Mouse (Mus musculus) olfactory bulb, adult 2 months (tissue): ENCODE data around the gene Slc1a1. TPM values are rescaled to one million over a fixed set of nuclear protein-coding genes. Genes with fewer than 3 reads are reported as not detected.

Experiments used
- H3K27ac ChIP-seq: fragments of 200-500 bp; 2 replicates; pipeline ENCODE4 v1.5.1; 2012; ENCODE audit warnings: low read depth, low read length; ENCODE audit not compliant: insufficient read depth
- H3K4me1 ChIP-seq: fragments of 200-500 bp; 2 replicates; pipeline ENCODE4 v1.6.1; 2012; ENCODE audit warnings: low read length; ENCODE audit not compliant: control insufficient read depth, insufficient read depth
- H3K4me3 ChIP-seq: fragments of 200-500 bp; 2 replicates; pipeline ENCODE4 v1.5.1; 2012; ENCODE audit warnings: mild to moderate bottlenecking, low read depth, low read length, moderate library complexity; ENCODE audit not compliant: insufficient read depth
- CTCF ChIP-seq: fragments of 200-500 bp; IDR thresholded peaks from 2 replicates; pipeline ENCODE4 v1.5.1; 2012; ENCODE audit warnings: low read depth, mild to moderate bottlenecking, low read length, moderate library complexity; ENCODE audit not compliant: insufficient read depth
- POLR2A ChIP-seq: fragments of 200-500 bp; IDR thresholded peaks from 2 replicates; pipeline ENCODE4 v1.6.1; 2012; ENCODE audit warnings: mild to moderate bottlenecking, low read depth, low read length, moderate library complexity; ENCODE audit not compliant: insufficient read depth
- WGBS: fragments of 180-500 bp; shearing (Covaris S2); methylation state at CpG from one replicate; pipeline ENCODE4 v1.1.7; 2018; 5-methylcytosine and 5-hydroxymethylcytosine counted together
- polyA plus RNA-seq: library from polyadenylated mRNA; stranded (reverse); fragments of >200 nt; gene quantifications from 2 replicates; pipeline ENCODE4 v1.2.4, GENCODE M21; 2012; ENCODE audit warnings: low replicate concordance; ENCODE audit not compliant: missing spikeins, insufficient read depth, insufficient read length

Slc1a1 gene
- polyA plus RNA-seq, 1 experiment = not detected

- Histone ChIP-seq H3K4me3 (no peak overlapping the region), H3K27ac (no peak overlapping the region), H3K4me1 (peaks cover 23% of the 10 kb centered on the region)
- no peak for TF ChIP-seq CTCF
- no peak for TF ChIP-seq POLR2A
- 90% methylated on average over 2 of the region's 2 CpGs for WGBS
These were observed 3.9 kb downstream of the Slc1a1 start for GRCm38 (mm10) chr19:28838796-28839195.

DNA sequence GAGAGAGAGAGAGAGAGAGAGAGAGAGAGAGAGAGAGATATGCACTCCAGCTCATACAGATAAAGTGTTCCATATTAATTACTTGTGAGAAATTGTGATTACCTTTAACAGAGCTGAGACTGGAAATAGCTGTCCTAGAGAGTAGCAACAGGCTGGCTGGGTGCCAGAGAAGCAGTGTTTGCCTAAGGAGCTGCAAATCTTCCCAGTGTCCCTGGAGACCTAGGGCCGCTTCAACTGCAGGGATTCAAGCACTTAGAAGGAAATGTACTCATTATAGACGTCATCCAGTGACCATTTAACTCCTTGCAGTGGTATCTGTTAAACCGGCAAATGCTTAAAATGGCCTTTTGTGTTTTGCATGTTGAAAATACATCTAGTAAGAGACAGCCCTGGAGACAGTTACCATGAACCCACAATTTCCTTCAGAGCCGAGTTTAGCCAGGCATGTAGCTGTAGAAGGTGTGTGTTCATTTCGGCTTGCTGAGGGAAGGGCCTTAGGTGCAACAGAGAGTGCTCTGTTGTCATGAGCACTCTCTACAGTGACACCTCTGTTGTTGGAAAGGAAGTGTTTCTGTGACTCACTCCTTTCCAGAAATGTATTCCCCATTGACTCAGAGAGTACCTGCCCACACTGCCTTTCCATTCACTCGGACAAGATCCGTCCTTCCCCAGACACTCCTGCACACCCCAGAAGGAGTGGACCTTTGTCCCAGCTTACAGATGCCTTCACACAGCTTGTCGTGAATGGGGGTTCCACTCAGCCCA lies 10.3 kb downstream of the Slc1a1 start:
- TF ChIP-seq CTCF (no peak), POLR2A (no peak)
- 35% methylated on average over 8 of the region's 8 CpGs for WGBS
- Histone ChIP-seq H3K4me3 (no peak overlapping the region), H3K4me1 (peaks cover 12% of the 10 kb centered on the region), H3K27ac (no peak overlapping the region)

DNA sequence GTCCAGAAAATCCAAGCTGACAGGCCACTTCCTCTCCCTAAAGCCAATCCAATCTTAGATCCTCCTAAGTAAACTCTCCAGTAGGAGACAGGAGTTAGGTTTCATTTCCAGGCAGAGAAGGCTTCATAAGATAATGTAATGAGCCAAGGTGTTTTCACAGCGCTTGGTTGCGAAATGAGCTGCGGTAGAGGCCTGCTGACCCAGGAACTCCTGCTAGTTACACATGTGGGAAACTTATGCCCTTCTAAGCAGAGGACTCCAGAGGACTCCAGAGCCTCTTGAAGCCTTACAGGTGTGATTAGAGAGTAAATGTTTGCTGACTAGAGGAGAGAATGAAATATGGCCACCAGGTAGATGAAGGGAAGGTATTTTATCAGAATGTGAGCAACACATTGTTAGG lies 15.7 kb downstream of the Slc1a1 start:
- WGBS = 93% methylated on average over 3 of the region's 3 CpGs
- Histone ChIP-seq H3K4me3 (no peak overlapping the region), H3K27ac (no peak overlapping the region), H3K4me1 (peaks cover 3% of the 10 kb centered on the region)
- no peak for TF ChIP-seq CTCF
- TF ChIP-seq POLR2A = no peak

GRCm38 (mm10) chr19:28852001-28852400 lies 17.2 kb downstream of the Slc1a1 start:
- no peak overlapping the region for H3K4me3 ChIP-seq
- WGBS = 58% methylated on average over 3 of the region's 3 CpGs
- TF ChIP-seq POLR2A (no peak), CTCF (no peak)
- no peak overlapping the region for H3K27ac ChIP-seq
- H3K4me1 ChIP-seq = no peaks in the 10 kb centered on the region

- TF ChIP-seq CTCF (no peak), POLR2A (no peak)
- 83% methylated on average over 1 of the region's 1 CpGs for WGBS
- H3K27ac ChIP-seq = no peak overlapping the region
- H3K4me3 ChIP-seq = no peak overlapping the region
- H3K4me1 ChIP-seq = no peaks in the 10 kb centered on the region
These were observed 20.0 kb downstream of the Slc1a1 start for GRCm38 (mm10) chr19:28854831-28855230.

DNA sequence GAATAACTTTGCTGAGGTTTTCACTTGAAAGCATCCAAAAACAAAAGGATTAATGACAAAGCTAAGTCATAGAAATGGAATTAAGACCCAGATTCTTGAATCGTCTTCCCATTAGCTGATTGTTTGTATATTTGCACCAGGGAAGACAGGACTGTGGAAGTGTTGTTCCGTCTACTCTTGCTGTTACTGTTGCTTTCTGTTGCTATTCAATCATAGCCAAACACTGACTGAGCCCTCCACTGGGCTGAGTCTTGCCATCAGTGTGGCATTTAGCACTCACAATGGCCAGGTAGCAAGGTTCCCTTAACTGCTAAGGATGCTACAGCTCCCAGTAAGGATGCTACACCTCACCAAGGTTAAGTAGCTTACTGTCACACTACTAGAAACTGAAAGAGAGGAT lies 25.4 kb downstream of the Slc1a1 start:
- WGBS = 81% methylated on average over 2 of the region's 2 CpGs

GRCm38 (mm10) chr19:28863626-28864025 lies 28.8 kb downstream of the Slc1a1 start:
- H3K27ac ChIP-seq = no peak overlapping the region
- TF ChIP-seq CTCF = no peak
- no peak for TF ChIP-seq POLR2A
- H3K4me1 ChIP-seq = 0 out of 2 replicates have a peak, but pooled peaks cover 6% of the 10 kb centered on the region
- 91% methylated on average over 10 of the region's 10 CpGs for WGBS
- no peak overlapping the region for H3K4me3 ChIP-seq

More for the DNA sequence above, 25.4 kb downstream of the Slc1a1 start:
- TF ChIP-seq POLR2A (no peak), CTCF (no peak)
- no peak overlapping the region for H3K4me3 ChIP-seq
- 0 out of 2 replicates have a peak, but pooled peaks cover 3% of the 10 kb centered on the region for H3K4me1 ChIP-seq
- no peak overlapping the region for H3K27ac ChIP-seq

DNA sequence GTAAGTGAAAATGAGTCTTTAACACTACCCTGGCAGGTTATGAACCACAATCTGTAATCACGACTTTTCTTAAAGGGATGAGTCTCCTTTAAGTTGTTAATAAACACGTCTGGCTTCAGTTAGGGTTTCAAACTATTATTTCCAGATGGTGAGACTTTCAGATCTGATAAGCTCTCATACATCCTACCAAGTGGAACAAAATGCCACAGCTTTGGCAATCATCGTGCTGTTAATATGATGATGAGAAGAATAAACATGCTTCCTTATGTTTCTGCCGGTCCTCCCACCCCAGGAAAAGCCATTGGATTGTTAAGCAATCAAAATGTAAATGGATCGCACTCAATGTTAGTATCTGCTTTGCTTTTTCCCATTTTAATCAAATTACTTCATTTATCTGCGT lies 30.1 kb downstream of the Slc1a1 start:
- H3K4me3 ChIP-seq = no peak overlapping the region
- TF ChIP-seq POLR2A = no peak
- no peak for TF ChIP-seq CTCF
- no peak overlapping the region for H3K27ac ChIP-seq
- H3K4me1 ChIP-seq = 0 out of 2 replicates have a peak, but pooled peaks cover 6% of the 10 kb centered on the region
- WGBS = 54% methylated on average over 6 of the region's 6 CpGs

GRCm38 (mm10) chr19:28865501-28865900 lies 30.7 kb downstream of the Slc1a1 start:
- Histone ChIP-seq H3K27ac (no peak overlapping the region), H3K4me3 (no peak overlapping the region), H3K4me1 (0 out of 2 replicates have a peak, but pooled peaks cover 6% of the 10 kb centered on the region)
- 29% methylated on average over 1 of the region's 1 CpGs for whole genome bisulfite sequencing
- TF ChIP-seq CTCF = no peak
- TF ChIP-seq POLR2A = no peak

- Histone ChIP-seq H3K27ac (no peak overlapping the region), H3K4me3 (no peak overlapping the region), H3K4me1 (0 out of 2 replicates have a peak, but pooled peaks cover 5% of the 10 kb centered on the region)
- 90% methylated on average over 6 of the region's 6 CpGs for WGBS
- TF ChIP-seq CTCF = no peak
- TF ChIP-seq POLR2A = no peak
These were observed 34.5 kb downstream of the Slc1a1 start for GRCm38 (mm10) chr19:28869251-28869855.
